Mouse (Mus musculus) MEL (cell line): ENCODE data around the gene Fhl2.

Source experiments
- CTCF ChIP-seq, 3 experiments: IDR thresholded peaks in 2 of 3; conservative IDR thresholded peaks in 1 of 3; 2 replicates each; pipeline ENCODE4 v1.5.1; 2011 to 2012; ENCODE audit warnings: low read length in 3 of 3, low read depth in 2 of 3, mild to moderate bottlenecking in 2 of 3, improper control_type of control experiment in 1 of 3, inconsistent platforms in 1 of 3, mixed read lengths in 1 of 3, moderate library complexity in 1 of 3; ENCODE audit not compliant: control insufficient read depth in 1 of 3, insufficient read depth in 1 of 3, poor library complexity in 1 of 3, severe bottlenecking in 1 of 3
- E2F4 ChIP-seq: IDR thresholded peaks from 2 replicates; pipeline ENCODE4 v1.6.1; 2011; ENCODE audit warnings: low read depth, low read length, improper control_type of control experiment, borderline replicate concordance
- EP300 ChIP-seq, 2 experiments: IDR thresholded peaks; 2 replicates each; pipeline ENCODE4 v1.6.1; 2011; ENCODE audit warnings: improper control_type of control experiment in 2 of 2, low read length in 2 of 2, low read depth in 1 of 2, mild to moderate bottlenecking in 1 of 2
- GATA1 ChIP-seq: IDR thresholded peaks from 2 replicates; pipeline ENCODE4 v1.6.1; 2011; ENCODE audit warnings: low read depth, low read length, improper control_type of control experiment
- MAZ ChIP-seq: IDR thresholded peaks from 2 replicates; pipeline ENCODE4 v1.6.1; 2012; ENCODE audit warnings: low read depth, mild to moderate bottlenecking, inconsistent platforms, low read length, improper control_type of control experiment
- MXI1 ChIP-seq: IDR thresholded peaks from 2 replicates; pipeline ENCODE4 v1.6.1; 2011; ENCODE audit warnings: mild to moderate bottlenecking, low read depth, low read length, improper control_type of control experiment
- POLR2A ChIP-seq, 2 experiments: IDR thresholded peaks; 2 replicates each; pipeline ENCODE4 v1.6.1; 2011 to 2012; ENCODE audit warnings: low read length in 2 of 2, mild to moderate bottlenecking in 2 of 2, control low read depth in 1 of 2, improper control_type of control experiment in 1 of 2, low read depth in 1 of 2, moderate library complexity in 1 of 2; ENCODE audit not compliant: control insufficient read depth in 1 of 2, insufficient read depth in 1 of 2, poor library complexity in 1 of 2
- RAD21 ChIP-seq: IDR thresholded peaks from 2 replicates; pipeline ENCODE4 v1.6.1; 2011; ENCODE audit warnings: mild to moderate bottlenecking, low read depth, low read length, improper control_type of control experiment
- USF1 ChIP-seq: IDR thresholded peaks from 2 replicates; pipeline ENCODE4 v1.6.1; 2014; ENCODE audit warnings: low read depth, mild to moderate bottlenecking, inconsistent platforms, low read length, improper control_type of control experiment, moderate library complexity
- USF2 ChIP-seq, 2 experiments: IDR thresholded peaks; 2 replicates each; pipeline ENCODE4 v1.6.1; 2011 to 2012; ENCODE audit warnings: improper control_type of control experiment in 2 of 2, low read length in 2 of 2, borderline replicate concordance in 1 of 2, inconsistent platforms in 1 of 2, low read depth in 1 of 2, mild to moderate bottlenecking in 1 of 2; ENCODE audit not compliant: insufficient read depth in 1 of 2
- ZKSCAN1 ChIP-seq: IDR thresholded peaks from 2 replicates; pipeline ENCODE4 v1.6.1; 2012; ENCODE audit warnings: low read depth, mild to moderate bottlenecking, inconsistent platforms, low read length, improper control_type of control experiment, moderate library complexity
- ZNF384 ChIP-seq: IDR thresholded peaks from 2 replicates; pipeline ENCODE4 v1.6.1; 2012; ENCODE audit warnings: low read depth, mild to moderate bottlenecking, inconsistent platforms, low read length, improper control_type of control experiment

GRCm38 (mm10) chr1:43145388-43145787 is 51.4 kb downstream of the Fhl2 start:
- TF ChIP-seq EP300 (IDR thresholded peaks at IDR 0.05; ENCODE audit: low read depth in 1 of 2, low read length in 2 of 2), result no peak
- no peak for TF ChIP-seq ZKSCAN1
- no peak for TF ChIP-seq RAD21
- TF ChIP-seq USF2 (IDR thresholded peaks at IDR 0.05; ENCODE audit: borderline replicate concordance in 1 of 2, insufficient read depth in 1 of 2, low read depth in 1 of 2, low read length in 2 of 2), result no peak
- TF ChIP-seq CTCF (IDR thresholded peaks at IDR 0.05 in 2 of 3, conservative IDR thresholded peaks at IDR 0.05 in 1 of 3; ENCODE audit: control insufficient read depth in 1 of 3, insufficient read depth in 1 of 3, low read depth in 2 of 3, low read length in 3 of 3, poor library complexity in 1 of 3, severe bottlenecking in 1 of 3), result no peak
- no peak for TF ChIP-seq MXI1
- no peak for TF ChIP-seq USF1
- no peak for TF ChIP-seq POLR2A (IDR thresholded peaks at IDR 0.05; ENCODE audit: control insufficient read depth in 1 of 2, insufficient read depth in 1 of 2, low read depth in 1 of 2, low read length in 2 of 2, poor library complexity in 1 of 2)
- no peak for TF ChIP-seq E2F4
- no peak for TF ChIP-seq ZNF384
- no peak for TF ChIP-seq GATA1
- no peak for TF ChIP-seq MAZ
